Mouse (Mus musculus): ENCODE results near the gene Sh3tc1. TPM values are rescaled to one million over a fixed set of nuclear protein-coding genes. Genes with fewer than 3 reads are reported as not detected.

The Sh3tc1 gene
- polyA plus RNA-seq, 1 experiment from 2014 or later, result 4.3 TPM

DNA sequence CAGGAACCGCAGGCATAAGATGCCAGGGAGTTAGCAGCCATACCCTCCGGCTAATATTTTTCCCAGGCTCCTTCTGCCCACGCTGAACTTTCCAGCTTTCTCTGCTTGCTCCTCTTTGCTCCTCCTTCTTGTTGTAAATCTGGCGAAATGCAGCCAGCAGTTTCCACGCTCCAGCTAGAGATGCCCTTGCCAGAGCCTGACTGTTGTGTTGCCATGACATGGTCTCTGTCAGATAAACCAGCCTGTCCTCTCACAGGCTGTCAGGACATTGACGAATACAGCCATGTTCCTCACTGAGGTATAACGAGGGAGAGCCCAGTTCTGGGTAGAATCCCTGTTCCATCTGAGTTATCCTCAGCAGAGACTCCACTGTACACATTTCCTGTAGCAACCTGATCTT, 29.2 kb upstream of the Sh3tc1 start:
- Histone ChIP-seq H3K9me3 (no peaks in the 10 kb centered on the region), H3K27me3 (peaks cover 5% of the 10 kb centered on the region; the same call in 1 of the 2 replicates), H3K4me3 (replicated peaks) (no peak overlapping the region), H3K36me3 (no peaks in the 10 kb centered on the region), H3K9ac (replicated peaks) (no peak overlapping the region), H3K27ac (no peak overlapping the region), H3K4me2 (no peak overlapping the region), H3K4me1 (replicated peaks) (peaks cover 36% of the 10 kb centered on the region)
- WGBS, result 81% methylated on average over 7 of the region's 7 CpGs
- ATAC-seq (ENCODE audit: insufficient number of reproducible peaks, insufficient read depth, low FRiP score, low TSS enrichment, low read depth), result no peak

DNA sequence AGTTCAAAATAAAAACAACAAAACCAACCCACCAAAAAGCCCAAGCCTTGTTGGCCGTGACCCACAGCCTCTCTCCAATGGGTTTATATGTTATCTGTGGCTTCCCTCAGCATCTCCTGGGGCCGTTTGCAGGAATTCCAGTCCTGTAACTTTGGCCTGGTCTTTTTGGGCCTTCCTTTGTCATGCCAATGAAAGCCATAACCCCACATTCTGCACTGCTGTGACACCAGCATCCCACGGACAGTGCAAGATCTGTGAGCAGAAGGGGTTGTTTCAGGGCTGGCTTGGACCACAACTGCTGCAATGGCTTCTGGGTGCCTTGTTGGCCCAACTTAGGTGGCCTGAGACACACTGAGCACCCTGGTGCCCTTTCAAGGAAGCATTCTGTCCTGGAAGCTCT, 28.7 kb upstream of the Sh3tc1 start:
- Histone ChIP-seq H3K27ac (no peak overlapping the region), H3K4me1 (replicated peaks) (peaks cover 31% of the 10 kb centered on the region), H3K9me3 (no peaks in the 10 kb centered on the region), H3K36me3 (no peaks in the 10 kb centered on the region), H3K9ac (replicated peaks) (no peak overlapping the region), H3K27me3 (peaks cover 9% of the 10 kb centered on the region; the same call in 1 of the 2 replicates), H3K4me2 (no peak overlapping the region), H3K4me3 (replicated peaks) (no peak overlapping the region)
- WGBS, result 75% methylated on average over 3 of the region's 3 CpGs
- no peak for ATAC-seq (ENCODE audit: insufficient number of reproducible peaks, insufficient read depth, low FRiP score, low TSS enrichment, low read depth)

DNA sequence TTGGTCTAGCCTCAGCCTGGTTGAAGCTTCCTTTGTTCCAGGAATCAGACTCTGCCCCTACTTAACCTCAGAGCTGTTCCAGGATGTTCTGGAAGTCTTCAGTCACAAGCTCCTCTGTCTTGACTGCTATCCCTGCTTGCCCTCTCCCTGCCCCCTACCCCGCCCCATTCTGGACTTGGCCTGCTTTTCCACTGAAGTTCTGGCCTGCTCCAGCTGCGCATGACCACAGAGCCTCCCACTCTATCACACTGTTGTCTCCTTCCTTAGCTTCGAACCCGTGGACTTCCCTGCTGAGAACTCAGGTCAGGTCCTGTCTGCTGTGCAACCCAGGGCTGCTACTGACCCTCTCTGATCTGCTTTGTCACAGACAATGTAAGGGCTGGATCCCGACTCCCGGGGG, 26.1 kb upstream of the Sh3tc1 start:
- Histone ChIP-seq H3K36me3 (no peaks in the 10 kb centered on the region), H3K27ac (no peak overlapping the region), H3K4me3 (replicated peaks) (no peak overlapping the region), H3K4me1 (replicated peaks) (peaks cover 14% of the 10 kb centered on the region), H3K27me3 (peaks cover 30% of the 10 kb centered on the region), H3K9me3 (no peaks in the 10 kb centered on the region), H3K9ac (replicated peaks) (no peak overlapping the region), H3K4me2 (no peak overlapping the region)
- no peak; the same call in 1 of the 2 replicates for ATAC-seq (ENCODE audit: insufficient number of reproducible peaks, insufficient read depth, low FRiP score, low TSS enrichment, low read depth)
- 86% methylated on average over 6 of the region's 6 CpGs for WGBS

DNA sequence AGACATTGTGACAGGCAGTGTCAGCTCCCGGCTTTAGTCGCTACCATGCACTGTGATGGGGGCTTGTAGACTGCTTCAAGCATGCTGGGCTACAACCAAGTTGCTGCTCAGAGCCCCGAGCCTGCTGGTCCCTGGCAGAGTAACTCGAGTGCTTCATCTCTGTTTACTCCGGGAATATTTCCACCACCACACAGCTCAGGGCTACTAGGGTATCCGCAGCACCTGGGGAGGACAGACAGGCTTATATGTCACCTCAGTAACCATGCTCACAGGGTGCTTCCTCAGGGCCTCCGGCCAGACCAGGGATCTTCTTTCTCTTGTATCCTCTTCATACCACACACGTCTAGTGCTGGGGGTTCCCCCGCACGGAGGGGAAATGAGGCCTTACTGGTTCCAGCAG, 23.1 kb upstream of the Sh3tc1 start:
- Histone ChIP-seq H3K9me3 (no peaks in the 10 kb centered on the region), H3K36me3 (no peaks in the 10 kb centered on the region), H3K4me1 (replicated peaks) (peaks cover 14% of the 10 kb centered on the region), H3K27ac (no peak overlapping the region), H3K4me2 (no peak overlapping the region), H3K27me3 (peaks cover 61% of the 10 kb centered on the region), H3K9ac (replicated peaks) (no peak overlapping the region), H3K4me3 (replicated peaks) (no peak overlapping the region)
- WGBS, result 79% methylated on average over 10 of the region's 10 CpGs
- ATAC-seq (ENCODE audit: insufficient number of reproducible peaks, insufficient read depth, low FRiP score, low TSS enrichment, low read depth), result no peak

DNA sequence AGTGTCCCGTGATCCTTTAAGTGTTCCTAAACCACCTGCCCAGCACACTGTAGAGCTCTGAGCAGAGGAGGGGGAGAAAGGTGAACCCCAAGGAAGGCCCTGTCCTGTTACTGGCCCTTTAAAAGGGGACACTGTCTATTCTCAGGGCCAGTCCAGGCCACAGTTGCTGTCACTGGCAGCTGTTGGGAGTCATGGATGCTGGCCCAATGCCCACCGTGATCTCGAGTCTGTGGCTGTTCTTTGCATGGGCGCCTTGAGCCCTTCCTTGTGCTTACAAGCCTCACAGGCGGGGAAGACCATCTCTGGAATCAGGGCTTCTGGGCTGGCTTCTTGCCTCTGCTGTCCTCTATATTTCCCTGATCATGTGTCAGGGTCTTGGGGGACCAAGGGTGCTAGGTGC, 22.6 kb upstream of the Sh3tc1 start:
- Histone ChIP-seq H3K4me1 (replicated peaks) (peaks cover 9% of the 10 kb centered on the region), H3K27ac (no peak overlapping the region), H3K36me3 (no peaks in the 10 kb centered on the region), H3K4me3 (replicated peaks) (no peak overlapping the region), H3K27me3 (peaks cover 65% of the 10 kb centered on the region), H3K9ac (replicated peaks) (no peak overlapping the region), H3K4me2 (no peak overlapping the region), H3K9me3 (no peaks in the 10 kb centered on the region)
- ATAC-seq (ENCODE audit: insufficient number of reproducible peaks, insufficient read depth, low FRiP score, low TSS enrichment, low read depth), result no peak
- WGBS, result 83% methylated on average over 5 of the region's 5 CpGs

DNA sequence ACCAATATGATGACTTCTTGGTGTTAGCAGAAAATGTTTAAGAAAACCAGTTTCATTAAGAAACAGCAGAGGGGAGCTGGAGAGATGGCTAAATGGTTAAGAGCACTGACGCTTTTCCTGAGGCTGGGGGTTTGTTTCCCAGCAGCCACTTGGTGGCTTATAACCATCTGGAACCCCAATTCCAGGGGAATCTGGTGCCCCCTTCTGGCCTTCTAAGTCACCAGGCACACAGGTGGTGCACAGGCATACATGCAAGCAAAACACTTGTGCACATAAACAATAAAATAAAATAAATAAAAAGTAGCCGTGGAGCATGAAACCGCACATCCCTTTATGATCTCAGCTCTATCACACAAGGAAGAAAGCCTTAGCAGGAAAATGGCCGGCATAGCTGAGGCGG, 21.5 kb upstream of the Sh3tc1 start:
- ATAC-seq (ENCODE audit: insufficient number of reproducible peaks, insufficient read depth, low FRiP score, low TSS enrichment, low read depth), result no peak
- no peaks in the 10 kb centered on the region for H3K9me3 ChIP-seq
- H3K27me3 ChIP-seq, result peaks cover 75% of the 10 kb centered on the region
- no peaks in the 10 kb centered on the region for H3K36me3 ChIP-seq
- H3K4me1 ChIP-seq (replicated peaks), result peaks cover 13% of the 10 kb centered on the region
- H3K4me2 ChIP-seq, result no peak overlapping the region
- WGBS, result 78% methylated on average over 5 of the region's 5 CpGs
- H3K4me3 ChIP-seq (replicated peaks), result no peak overlapping the region
- H3K9ac ChIP-seq (replicated peaks), result no peak overlapping the region
- no peak overlapping the region for H3K27ac ChIP-seq

DNA sequence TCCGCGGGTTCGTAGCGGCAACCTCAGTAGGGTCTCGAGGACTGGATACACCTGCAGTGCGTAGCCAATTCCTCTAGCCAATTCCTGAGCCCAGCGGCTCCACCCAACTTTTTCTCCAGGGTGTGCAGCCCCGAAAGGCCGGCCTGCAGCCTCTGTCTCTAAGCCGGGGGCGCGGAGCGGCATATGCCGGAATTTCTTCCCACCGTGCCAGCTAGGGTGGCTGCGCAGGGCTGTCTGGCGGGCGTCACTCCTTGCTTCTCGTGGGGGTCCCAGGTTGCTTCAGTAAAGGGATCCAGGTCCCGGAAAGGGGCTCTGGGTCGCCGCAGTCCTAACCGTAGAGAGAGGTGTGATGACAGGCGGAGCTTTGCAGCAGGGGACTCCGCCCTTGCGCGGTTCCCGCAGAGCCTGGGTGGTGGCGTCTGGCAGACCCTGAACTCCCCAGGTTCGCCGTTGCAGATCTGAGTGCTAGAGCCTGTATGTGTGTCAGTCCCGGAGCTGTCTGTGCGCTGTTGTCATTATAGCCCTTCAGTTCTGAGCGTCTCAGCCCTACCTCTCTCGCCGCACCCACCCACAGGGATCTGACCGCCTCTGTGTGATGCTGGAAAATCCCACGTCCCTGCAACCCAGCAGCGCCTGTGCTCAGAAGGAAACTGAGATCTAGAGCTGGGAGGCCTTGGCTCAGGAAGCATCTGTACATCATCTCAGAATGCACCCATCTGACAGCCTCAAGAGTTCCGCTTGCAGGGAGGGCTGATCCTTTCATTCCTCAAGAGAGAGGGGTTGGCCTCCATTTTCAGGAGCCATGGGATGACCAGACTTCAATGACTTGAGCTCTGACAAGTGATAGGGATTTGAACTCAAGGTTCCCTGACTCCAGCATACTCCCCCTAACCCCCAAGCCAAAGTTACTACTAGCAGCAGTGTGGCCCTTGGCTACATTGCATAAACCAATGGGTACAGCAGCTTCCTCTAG, 18.6 kb upstream of the Sh3tc1 start:
- Histone ChIP-seq H3K4me3 (replicated peaks) (peak overlapping the region; percentile 54), H3K9me3 (no peaks in the 10 kb centered on the region), H3K9ac (replicated peaks) (peak overlapping the region; percentile 48), H3K27ac (no peak overlapping the region), H3K4me2 (peak overlapping the region; percentile 98), H3K27me3 (peaks cover 73% of the 10 kb centered on the region), H3K36me3 (no peaks in the 10 kb centered on the region), H3K4me1 (replicated peaks) (peaks cover 13% of the 10 kb centered on the region)
- 2% methylated on average over 40 of the region's 40 CpGs for WGBS
- peak; percentile 28; the same call in 1 of the 2 replicates for ATAC-seq (ENCODE audit: insufficient number of reproducible peaks, insufficient read depth, low FRiP score, low TSS enrichment, low read depth)

DNA sequence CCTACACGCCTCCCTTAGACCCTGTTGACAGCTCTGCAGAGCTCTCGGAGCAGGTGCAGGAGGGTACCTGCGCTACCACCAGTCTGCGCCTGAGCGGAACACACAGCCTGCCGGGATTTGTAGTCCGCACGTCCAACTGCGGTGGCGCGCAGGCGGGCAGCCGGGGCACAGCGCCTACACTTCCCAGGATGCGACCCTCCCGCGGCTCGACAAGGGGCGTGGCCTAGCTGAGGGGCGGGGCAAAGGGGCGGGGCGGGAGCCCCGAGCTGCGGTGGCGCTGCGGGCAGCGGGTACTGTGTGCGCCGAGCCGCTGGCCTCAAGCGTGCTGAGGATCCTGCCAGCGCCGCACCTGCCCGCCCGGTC, 17.8 kb upstream of the Sh3tc1 start, which contains the start of gene Ablim2:
Ablim2 (plus strand) TSS at position 242 of the 363 bp plus-strand sequence.
- H3K9me3 ChIP-seq, result no peaks in the 10 kb centered on the region
- H3K27ac ChIP-seq, result no peak within 1 kb of the TSS
- peak; percentile 93 for ATAC-seq (ENCODE audit: insufficient number of reproducible peaks, insufficient read depth, low FRiP score, low TSS enrichment, low read depth)
- peak within 1 kb of the TSS; percentile 54 for H3K4me3 ChIP-seq (replicated peaks)
- peak within 1 kb of the TSS; percentile 48 for H3K9ac ChIP-seq (replicated peaks)
- H3K36me3 ChIP-seq, result no peaks in the 10 kb centered on the region
- peaks cover 13% of the 10 kb centered on the region for H3K4me1 ChIP-seq (replicated peaks)
- peaks cover 65% of the 10 kb centered on the region for H3K27me3 ChIP-seq
- peak within 1 kb of the TSS; percentile 98 for H3K4me2 ChIP-seq
- under 1% methylated on average over 35 of the region's 35 CpGs for WGBS

DNA sequence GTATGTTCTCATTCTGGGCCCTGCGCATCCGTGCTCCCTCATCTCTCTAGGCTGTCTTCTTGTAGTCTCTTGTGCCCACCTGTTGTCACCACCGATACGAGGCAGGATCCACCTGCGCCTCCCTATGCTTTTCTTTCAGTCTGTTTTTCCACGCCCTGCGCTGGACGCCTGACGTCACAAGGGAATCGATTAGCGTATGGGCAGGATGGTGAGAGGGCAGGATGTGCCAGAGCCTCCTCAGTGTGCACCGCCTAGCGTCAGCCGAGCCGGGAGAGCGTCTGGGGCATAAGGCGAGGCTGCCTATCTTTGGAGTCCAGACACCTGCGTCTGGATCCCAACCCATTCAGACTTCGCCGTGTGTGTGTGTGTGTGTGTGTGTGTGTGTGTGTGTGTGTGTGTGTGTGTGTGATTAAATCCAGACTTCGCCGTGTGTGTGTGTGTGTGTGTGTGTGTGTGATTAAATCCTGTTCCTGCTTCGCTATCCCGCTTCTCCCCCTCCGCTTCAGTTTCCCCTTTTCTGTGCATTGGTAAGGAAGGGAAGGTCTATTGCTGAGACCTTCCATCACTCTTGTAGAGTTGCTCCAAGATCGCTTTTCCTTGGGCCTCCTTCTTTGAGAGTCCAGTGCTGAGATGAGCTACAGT, 17.3 kb upstream of the Sh3tc1 start:
- ATAC-seq (ENCODE audit: insufficient number of reproducible peaks, insufficient read depth, low FRiP score, low TSS enrichment, low read depth), result no peak
- H3K27me3 ChIP-seq, result peaks cover 63% of the 10 kb centered on the region
- peak overlapping the region; percentile 54 for H3K4me3 ChIP-seq (replicated peaks)
- H3K4me2 ChIP-seq, result peak overlapping the region; percentile 98
- no peak overlapping the region for H3K9ac ChIP-seq (replicated peaks)
- H3K27ac ChIP-seq, result no peak overlapping the region
- H3K4me1 ChIP-seq (replicated peaks), result peaks cover 13% of the 10 kb centered on the region
- no peaks in the 10 kb centered on the region for H3K9me3 ChIP-seq
- no peaks in the 10 kb centered on the region for H3K36me3 ChIP-seq
- 14% methylated on average over 21 of the region's 26 CpGs for WGBS

DNA sequence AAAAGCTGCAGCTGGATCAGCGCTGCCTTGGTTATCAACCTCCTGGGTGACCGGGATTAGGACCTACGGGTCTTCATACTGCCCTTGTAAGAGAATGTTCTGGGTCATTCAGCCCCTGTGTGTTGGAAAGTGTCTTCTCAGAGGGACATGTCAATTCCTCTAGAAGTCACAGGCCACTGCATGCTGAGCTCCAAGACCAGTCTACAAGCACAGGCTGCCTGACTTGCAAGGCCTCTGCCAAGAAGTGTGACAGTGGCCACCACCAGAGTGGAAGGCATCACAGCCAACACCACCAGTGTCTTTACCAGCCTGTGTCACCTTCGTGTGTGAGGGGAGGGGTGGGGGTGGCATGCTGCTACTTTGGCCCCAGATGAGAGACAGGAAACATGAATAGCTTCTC, 16.2 kb upstream of the Sh3tc1 start:
- Histone ChIP-seq H3K4me1 (replicated peaks) (peaks cover 13% of the 10 kb centered on the region), H3K36me3 (no peaks in the 10 kb centered on the region), H3K4me3 (replicated peaks) (no peak overlapping the region), H3K27ac (no peak overlapping the region), H3K9ac (replicated peaks) (no peak overlapping the region), H3K27me3 (peaks cover 54% of the 10 kb centered on the region), H3K4me2 (no peak overlapping the region), H3K9me3 (no peaks in the 10 kb centered on the region)
- WGBS, result 85% methylated on average over 4 of the region's 4 CpGs
- ATAC-seq (ENCODE audit: insufficient number of reproducible peaks, insufficient read depth, low FRiP score, low TSS enrichment, low read depth), result no peak

DNA sequence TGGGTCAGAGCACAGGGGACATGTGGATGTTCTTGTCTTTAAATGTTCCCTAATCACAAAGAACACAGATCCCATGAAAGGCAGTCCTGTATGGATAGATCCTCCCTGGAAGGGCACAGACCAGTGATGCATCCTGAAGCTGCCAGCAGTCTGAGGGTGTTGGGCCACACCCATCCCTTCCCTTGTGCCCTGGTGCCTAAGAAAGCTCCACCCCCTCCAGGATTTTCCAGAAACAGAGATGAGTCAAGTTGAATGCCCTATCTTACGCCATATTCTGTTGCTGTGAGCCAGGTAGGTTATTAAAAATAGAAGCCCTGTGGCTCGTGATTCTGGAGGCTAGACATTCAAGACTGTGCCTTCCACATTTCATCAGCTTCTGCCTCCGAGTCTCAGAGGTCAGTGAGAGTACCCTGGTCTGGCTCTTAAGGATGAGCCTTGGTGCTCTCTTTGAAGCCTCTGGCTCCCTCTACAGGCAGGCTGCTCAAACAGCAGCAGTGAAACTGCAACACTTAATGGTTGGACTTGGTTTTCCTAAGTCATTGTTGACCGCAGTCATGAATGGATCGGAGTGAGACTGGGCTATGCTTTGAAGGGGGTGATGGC, 15.4 kb upstream of the Sh3tc1 start:
- WGBS, result 36% methylated on average over 5 of the region's 5 CpGs

More for the DNA sequence above, 15.4 kb upstream of the Sh3tc1 start:
- Histone ChIP-seq H3K36me3 (no peaks in the 10 kb centered on the region), H3K4me3 (replicated peaks) (no peak overlapping the region), H3K27me3 (peaks cover 46% of the 10 kb centered on the region), H3K9ac (replicated peaks) (no peak overlapping the region), H3K4me1 (replicated peaks) (peaks cover 13% of the 10 kb centered on the region), H3K4me2 (no peak overlapping the region), H3K9me3 (no peaks in the 10 kb centered on the region), H3K27ac (no peak overlapping the region)
- ATAC-seq (ENCODE audit: insufficient number of reproducible peaks, insufficient read depth, low FRiP score, low TSS enrichment, low read depth), result no peak

Data from limb, embryonic 12.5 days (tissue).